Mouse (Mus musculus) ovary, postnatal 14 days (tissue): ENCODE measurements at regions not wholly inside any gene's neighbourhood (a gene's known extent, or its start where the extent isn't known, plus 50 kb on each side); places are given as distances from the start of the nearest gene placed in this dataset.

ENCODE experiments used
- DNase-seq: peaks from one replicate; pipeline ENCODE4 v3.0.0; 2022; ENCODE audit warnings: low spot score

DNA sequence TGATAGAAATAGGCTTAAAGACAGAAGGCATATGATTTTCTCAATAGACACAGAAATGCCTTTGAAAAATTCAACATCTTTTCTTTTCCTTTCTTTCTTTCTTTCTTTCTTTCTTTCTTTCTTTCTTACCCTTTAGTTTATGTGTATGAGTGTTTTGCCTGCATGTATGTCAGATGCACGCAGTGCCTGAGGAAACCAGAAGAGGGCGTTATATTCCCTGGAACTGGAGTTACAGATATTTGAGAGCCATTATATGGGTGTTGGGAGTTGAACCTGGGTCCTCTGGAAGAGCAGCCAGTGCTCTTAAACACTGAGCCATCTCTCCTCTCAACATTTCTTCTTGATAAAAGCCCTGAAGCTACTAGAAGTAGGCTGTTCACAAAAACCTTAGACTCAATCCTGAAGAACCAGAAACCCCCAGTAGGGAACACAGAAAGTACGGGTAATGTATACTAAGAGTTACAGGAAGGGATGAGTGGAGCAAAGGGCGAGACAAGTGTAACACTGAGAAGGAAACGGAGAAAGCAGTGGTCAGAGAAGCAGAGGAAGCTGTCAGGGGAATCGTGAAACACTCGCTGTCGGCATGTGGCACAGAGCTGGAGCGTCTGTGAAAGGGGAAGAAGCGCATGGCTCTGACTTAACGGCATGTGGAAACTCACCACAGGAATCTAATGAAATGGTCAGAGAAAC, 2253.4 kb downstream of the 4930444P10Rik start:
- no peak for DNase-seq

DNA sequence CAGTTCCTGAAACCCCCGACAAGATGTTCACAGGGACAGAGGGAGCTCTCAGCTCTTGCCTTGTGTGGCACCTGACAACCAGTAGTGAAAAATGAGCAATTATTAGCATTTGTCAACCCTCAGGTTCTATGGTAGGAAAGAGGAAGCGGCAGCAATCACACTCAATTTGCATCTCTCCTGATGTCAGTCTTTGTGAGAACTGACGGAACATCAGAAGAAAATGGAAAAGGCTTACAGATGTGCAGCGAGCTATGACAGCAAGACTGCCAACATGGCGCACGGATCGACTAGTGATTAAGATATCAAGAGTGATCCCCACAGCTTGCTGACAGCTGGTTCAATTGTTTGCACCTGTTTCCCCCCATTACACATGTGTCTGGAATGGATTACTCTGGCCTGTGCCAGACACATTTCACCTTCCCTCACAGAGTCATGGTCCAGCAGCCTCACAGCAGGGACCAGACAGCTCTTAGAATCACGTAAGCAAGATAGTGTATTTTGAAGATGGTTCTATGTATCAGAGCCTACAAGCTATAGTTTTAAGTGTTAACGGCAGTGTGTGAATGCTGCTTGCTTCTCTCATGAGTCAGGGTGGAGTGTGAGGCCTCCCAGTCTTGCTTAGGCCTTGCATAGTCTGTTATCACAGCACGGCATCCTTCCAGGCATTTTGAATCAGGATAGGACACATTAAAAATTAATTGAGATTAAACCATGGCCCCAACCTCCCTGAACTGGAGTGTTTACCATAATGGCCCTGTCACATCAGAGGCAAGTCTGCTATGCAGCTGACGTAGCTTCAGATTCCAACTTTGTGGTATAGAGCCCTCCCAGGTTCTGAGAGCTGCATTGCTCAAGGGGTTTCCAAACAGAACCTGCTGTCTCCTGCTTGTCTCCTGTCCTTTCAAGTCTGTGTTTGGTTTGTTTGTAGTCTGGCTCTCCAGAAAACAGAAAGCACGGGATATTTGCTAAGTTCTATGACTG, 2258.0 kb downstream of the 4930444P10Rik start:
- DNase-seq, result no peak

DNA sequence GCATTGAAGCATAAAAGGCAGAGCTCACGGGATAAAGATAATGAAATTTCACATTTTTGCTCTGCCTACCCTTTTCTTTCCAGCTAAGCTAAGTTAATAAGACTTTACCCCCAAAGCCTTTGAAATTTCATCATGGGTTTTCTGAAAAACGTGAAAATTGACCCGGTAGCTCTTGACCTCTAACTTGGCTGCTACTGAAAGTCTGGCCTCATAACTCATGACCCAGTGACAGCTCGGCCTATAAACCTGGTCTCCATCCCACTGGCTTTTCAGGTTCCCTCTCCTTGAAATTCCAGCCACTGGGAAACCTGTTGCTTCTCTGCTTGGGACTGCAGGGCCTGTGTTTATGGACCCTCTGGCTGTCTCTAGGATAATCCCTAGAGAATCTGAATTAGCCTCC, 2285.3 kb downstream of the 4930444P10Rik start:
- no peak for DNase-seq

DNA sequence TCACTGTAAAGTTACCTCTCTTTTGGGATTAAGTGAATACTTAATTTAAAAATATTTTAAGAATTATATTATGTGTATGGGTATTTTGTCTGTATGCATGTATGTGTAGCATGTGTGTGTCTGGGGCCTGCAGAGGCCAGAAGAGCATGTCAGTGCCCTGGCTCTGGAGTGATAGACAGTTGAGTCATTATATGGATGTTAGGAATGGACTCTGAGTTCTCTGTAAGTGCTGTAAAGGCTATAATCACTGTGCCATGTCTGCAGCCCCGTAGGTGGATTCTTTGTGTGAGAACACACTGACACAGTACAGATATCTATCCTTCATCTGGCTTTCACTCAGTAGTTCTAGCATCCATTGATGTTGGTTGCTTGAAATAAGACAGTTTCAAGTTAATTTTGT, 2292.7 kb downstream of the 4930444P10Rik start:
- DNase-seq, result no peak

DNA sequence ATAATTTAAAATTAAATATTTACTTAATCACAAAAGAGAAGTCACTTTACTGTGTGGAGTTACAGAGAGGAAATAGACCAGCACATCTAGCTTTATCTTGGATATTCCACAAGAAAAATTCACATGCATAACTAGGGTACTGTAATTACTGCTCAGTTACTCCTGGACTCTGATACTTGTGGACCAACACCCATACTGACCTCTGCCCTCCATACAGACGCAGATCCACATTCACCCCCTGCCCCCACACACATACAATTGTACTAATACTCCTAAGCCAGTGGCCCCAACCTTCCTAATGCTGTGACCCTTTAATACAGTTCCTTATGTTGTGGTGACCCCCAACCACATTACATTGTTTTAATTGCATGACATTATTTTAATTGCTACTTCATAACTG, 2294.3 kb downstream of the 4930444P10Rik start:
- no peak for DNase-seq

DNA sequence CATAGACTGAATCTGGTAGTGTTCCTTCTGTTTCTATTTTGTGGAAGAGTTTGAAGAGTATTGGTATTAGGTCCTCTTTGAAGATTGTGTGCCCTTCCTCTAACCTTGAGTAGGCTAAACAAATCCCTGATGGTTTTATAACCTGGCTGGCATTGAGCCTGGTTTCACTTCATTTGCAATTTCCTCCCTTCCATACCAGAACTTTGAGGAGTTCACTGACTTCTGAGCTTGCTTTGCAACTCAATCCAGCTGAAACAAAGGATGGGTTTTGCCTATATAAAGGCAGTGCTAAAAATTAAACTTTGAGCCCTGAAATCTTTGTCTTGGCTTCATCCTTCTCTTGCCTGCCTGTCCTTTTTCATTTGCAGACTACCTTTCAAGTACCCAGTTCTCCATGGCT, 2297.9 kb downstream of the 4930444P10Rik start:
- no peak for DNase-seq

DNA sequence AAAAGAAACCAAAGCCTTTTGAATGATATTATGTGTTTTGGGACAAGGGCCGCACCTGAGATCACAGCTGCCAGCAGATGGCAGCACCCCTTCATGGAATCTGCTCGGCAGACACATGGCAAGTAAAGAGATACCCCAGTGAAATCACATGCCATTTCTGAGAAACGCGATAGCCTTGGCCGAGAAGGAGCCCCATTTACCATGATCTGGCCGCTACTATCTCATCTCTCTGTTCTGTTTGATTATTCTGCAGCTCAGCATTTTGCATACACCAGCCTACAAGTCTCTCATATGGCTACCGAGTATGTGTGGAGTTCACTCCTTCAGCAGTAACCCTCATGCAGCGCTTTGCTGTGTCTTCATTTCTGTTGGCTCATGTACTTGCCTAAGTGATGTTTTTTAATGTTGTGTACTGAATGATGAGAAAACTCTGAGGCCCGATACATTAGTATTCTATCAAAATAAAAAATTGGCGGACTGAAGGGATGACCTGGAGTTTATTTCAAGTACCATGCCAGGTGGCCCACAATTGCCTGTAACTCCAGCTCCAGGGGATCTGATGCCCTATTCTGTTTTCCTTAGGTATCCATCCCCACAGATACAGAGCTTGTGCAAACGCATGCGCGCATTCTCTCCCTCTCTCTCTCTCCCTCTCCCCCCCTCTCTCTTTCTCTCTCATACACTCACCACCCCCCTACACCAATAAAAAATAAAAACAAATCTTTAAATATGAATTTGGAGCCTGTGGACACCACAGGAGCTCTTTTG, 2303.6 kb downstream of the 4930444P10Rik start:
- DNase-seq, result peak; percentile 66

GRCm38 (mm10) chr1:13787016-13787415, 2306.1 kb downstream of the 4930444P10Rik start:
- no peak for DNase-seq

- peak; percentile 29 for DNase-seq
These were observed 2308.7 kb downstream of the 4930444P10Rik start for GRCm38 (mm10) chr1:13784396-13784795.

DNA sequence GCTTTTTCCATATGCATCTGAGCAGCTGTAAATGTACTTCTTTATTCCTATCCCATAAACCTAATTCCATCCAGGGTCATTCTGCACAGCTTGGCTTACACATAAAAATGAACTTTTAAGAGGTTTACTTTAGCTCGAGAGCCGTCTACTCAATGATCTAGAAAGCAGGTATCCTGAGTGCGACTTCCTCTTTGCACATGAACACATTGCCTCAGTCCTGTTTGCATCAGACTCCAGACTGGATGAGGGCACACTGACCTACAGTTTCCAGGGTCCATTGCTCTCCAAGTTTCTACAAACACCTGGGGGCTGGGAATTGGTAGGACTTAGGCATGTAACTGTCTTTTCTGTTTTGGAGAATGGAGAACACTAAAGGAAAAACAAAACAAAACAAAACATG, 2310.5 kb downstream of the 4930444P10Rik start:
- no peak for DNase-seq

- no peak for DNase-seq
These were observed 2321.0 kb downstream of the 4930444P10Rik start for GRCm38 (mm10) chr1:13772106-13772505.

- DNase-seq, result no peak
These were observed 2322.1 kb downstream of the 4930444P10Rik start for GRCm38 (mm10) chr1:13771014-13771463.

- DNase-seq, result no peak
These were observed 2338.6 kb downstream of the A830018L16Rik start for GRCm38 (mm10) chr1:13752479-13752878.

DNA sequence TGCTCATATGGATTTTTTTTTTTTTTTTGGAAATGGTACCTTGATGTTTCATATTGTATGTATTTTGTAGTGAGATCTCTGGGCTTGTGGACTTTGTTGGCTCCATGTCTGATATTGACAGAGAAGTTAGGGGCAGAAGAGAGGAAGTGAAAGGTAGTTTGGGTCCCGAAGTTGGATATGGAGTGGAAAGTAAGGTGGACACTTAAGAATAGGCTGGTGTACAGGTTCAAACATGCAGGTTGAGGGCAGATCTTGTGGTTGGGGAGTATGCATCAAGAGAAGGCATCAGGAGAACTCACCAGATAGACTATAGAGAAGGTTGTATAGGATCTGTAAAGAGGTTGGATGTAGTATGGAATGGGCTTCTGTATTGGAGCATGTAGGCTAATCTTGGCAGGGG, 2337.5 kb downstream of the A830018L16Rik start:
- DNase-seq, result no peak
